Mouse (Mus musculus) CH12.LX (cell line): ENCODE results near the gene Cnst.

Experiments used
- CTCF ChIP-seq, 2 experiments: IDR thresholded peaks in 1 of 2; conservative IDR thresholded peaks in 1 of 2; 2 replicates each; pipeline ENCODE4 v1.5.1; 2011 to 2012; ENCODE audit warnings: low read depth in 2 of 2, low read length in 2 of 2, improper control_type of control experiment in 1 of 2, inconsistent platforms in 1 of 2, mild to moderate bottlenecking in 1 of 2, moderate library complexity in 1 of 2
- SMC3 ChIP-seq: IDR thresholded peaks from 2 replicates; pipeline ENCODE4 v1.6.1; 2011; ENCODE audit warnings: low read depth, low read length, improper control_type of control experiment

DNA sequence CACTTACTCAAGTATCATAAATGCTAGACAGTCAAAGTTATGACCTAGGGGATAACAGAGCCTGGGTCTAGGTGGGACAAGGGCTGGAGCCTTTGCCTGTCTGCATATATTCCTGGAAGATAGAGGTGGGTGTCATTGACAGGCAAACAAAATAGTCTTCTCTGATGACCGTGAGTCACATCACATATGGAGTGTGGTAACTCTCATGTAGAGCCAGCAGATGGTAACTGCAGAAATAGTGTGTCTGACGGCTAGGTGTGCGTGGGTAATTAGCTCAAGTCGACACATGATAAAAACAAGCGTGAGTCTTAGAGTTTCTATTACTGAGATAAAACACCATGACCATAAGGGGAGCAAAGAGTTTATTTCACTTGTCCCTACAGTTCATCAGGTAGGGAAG is 116.9 kb downstream of the Cnst start:
- no peak for TF ChIP-seq SMC3
- no peak for TF ChIP-seq CTCF (conservative IDR thresholded peaks at IDR 0.05 in 1 of 2, IDR thresholded peaks at IDR 0.05 in 1 of 2; ENCODE audit: low read depth in 2 of 2, low read length in 2 of 2)
